Mouse (Mus musculus): Measurements from ENCODE around the gene Gtpbp8.

Gtpbp8 gene

DNA sequence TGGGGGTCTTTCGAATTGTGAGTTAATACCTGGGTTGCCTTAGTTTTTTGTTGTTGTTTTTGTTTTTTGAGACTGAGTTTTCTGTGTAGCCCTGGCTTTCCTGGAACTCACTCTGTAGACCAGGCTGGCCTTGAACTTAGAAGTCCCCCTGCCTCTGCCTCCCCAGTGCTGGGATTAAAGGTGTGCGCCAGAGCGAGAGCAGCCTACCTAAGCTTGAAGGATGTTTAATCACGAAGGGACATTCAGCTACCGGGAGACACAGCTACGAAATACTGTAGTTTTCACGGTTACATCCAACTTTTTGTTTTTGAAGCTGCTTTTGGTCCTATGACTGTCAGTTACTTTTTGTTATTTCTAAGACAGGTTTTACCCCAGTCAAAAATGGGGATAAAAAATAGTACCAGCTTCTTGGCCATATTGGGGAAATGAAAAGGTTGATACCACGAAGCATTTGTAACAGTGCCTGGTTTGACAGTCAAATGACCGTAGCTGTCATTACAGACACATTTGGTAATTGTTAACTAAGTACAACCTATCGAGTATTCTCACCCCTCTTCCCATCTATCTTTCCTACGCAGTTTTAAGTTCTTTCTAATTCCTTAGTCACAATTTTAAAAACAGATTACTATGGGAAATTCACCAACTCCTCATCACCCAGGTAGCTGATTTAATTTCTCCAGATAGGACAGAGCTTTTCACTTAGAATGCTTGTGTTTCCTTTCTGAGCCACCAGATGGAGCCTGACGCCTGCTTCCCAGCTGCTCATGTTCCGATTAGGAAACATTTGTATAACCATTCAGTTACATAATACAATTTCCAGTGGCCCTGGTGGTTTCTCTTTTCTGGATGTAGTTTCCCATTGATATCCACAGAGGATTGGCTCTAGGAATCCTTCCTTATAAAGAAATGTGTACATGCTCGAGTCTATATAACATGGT lies 20.6 kb downstream of the Gtpbp8 start:
- DNase-seq = peak; percentile 63

DNA sequence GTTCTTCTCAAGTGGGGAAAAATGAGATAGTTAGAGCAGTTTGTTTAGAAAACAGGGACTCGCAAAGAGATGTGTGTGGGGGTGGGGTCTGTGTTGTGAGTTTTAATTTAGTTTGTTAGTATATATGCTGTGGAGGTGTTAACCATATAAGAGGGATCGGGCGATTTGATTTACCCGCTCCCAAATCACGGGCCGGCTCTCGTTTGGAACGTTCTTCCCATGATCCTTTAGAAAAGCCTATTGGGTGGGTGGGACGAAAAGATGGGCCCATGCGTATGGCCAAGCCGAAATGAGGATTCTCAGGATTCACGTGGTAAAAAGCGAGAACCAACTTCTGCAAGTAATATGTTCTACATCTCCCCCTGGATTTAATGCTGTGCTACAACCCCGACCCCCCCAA lies 21.3 kb downstream of the Gtpbp8 start:
- DNase-seq = no peak

DNA sequence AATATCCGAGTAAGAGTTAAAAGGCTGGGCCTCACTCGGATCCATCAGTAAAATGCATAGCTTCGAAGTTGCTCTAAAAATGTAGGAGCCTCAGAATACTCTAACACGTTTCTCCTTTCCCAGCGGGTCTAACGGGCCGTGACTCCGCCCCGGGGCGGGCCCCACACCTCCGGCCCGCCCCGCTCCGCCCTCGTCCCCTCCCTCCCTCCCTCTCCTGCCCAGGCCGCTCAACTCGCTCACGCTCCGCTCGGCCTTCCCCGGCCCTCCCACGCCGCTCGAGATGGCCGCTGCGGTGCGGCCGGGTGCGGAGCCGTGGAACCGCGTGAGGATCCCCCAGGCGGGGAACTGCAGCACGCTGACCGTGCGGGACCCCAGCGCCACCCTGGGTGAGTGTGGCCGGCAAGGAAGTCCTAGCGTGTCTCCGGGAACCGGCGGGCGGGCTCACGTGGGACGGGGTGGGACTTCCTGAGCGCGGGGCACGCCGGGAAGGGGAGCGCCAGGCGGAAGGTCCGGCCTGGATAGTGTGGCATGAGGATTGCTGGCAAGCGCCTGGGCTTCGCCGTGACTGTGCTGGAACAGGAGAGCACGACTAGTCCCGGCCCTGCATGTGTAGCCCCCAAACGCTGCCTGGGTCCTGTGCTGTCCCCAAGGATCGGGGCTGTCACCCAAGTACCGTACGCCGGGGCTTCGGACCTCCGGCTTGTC lies 21.9 kb downstream of the Gtpbp8 start, which contains the start of gene Nepro:
Nepro (plus strand) TSS at position 219 of the 705 bp plus-strand sequence.
- peak; percentile 92 for DNase-seq

GRCm38 (mm10) chr16:44722666-44723065 lies 23.5 kb downstream of the Gtpbp8 start:
- no peak for DNase-seq

DNA sequence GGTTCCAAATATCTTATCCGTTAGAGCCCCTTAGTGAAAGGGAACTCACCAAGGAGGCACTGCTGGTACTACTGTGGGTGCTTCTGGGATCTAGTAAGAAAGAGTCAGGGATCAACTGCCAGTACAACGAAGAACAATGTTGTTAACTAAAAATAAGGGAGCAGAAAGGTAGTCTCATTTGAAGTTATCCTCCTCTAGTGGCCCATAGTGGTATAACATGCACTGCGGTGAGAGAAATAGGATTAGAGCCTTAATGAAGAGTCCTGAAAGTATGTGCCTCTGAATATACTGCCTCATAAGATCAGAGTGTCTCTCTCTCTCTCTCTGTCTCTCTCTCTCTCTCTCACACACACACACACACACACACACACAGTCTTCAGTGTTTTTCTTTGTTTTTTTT lies 25.6 kb downstream of the Gtpbp8 start:
- DNase-seq = no peak

DNA sequence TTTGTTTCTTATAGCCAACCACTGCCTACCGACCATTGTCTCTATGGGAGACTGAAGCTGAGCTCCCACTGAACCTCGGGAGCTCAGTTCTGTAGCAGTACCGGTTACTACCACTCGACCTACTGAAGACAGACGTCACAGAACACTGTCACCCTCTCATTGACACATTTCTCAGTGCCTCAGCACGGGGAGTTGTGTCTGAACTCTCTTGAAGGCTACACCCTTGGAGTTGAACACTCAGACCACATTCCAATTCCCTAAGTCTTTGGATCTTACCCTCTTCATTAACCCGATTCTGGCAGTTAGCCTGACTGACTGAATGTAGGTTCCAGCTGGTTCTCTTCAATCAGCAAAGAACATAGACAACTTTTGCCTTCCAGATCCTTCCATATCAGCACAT lies 26.8 kb downstream of the Gtpbp8 start:
- no peak for DNase-seq

- DNase-seq = no peak
These were observed 28.3 kb downstream of the Gtpbp8 start for GRCm38 (mm10) chr16:44717838-44718237.

GRCm38 (mm10) chr16:44717141-44717634 lies 29.0 kb downstream of the Gtpbp8 start:
- no peak for DNase-seq

DNA sequence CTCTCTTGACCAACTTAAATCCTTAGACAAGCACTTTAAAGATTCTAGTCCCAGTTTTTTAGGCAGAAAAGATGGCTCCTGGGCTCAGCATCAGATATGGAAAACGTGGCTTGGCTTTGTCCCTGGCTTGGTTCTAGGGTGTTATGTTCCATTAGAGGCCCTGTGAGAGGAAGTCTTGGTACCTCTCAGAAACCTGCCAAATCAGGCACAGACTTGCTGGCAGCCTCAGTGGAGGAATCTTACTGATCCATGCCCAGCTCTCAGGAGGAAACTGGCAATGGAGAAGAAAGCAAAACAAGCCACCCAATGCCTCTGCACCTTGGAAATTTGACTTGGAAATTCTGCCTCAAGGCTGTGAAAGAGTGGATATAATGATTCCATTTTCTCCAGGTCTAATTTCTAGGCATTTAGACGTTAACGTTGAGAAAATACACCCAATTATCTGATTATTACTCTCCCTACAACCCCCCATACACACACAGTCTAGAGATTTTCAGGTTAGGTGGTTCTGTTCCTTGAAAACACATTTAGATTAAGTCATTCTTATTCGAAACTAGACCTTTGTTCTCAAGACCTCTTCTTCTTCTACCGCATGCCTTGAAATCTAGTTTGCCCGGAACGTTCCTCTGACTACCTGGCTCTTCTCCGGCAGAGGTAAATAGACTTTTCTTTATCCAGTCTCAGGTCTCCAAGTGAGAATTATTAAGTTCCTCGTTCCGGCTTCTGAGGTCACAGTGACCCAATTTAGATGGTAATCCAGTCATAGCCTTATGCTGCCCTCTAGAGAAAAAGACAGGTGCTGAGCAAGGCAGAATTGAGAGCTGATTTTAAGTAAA lies 29.6 kb downstream of the Gtpbp8 start:
- DNase-seq = no peak

- no peak for DNase-seq
These were observed 42.7 kb downstream of the Gtpbp8 start for GRCm38 (mm10) chr16:44703458-44703857.

DNA sequence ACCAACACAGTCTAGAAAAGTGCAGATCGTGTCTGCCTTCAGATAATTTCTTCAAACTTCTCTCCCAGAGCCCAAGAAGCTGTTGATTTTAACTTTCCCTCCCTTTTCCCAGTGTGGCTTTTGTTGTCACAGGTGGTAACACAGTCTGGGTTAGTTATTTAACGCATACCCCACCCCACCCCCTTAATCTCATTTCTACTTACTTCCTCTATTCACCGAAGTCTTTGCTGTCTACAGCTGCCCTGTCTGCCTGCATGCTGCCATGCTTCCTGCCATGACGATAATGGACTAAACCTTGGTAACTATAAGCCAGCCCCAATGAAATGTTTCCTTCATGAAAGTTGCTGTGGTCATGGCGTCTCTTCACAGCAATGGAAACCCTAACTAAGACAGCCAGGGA lies 43.9 kb downstream of the Gtpbp8 start:
- no peak for DNase-seq

DNA sequence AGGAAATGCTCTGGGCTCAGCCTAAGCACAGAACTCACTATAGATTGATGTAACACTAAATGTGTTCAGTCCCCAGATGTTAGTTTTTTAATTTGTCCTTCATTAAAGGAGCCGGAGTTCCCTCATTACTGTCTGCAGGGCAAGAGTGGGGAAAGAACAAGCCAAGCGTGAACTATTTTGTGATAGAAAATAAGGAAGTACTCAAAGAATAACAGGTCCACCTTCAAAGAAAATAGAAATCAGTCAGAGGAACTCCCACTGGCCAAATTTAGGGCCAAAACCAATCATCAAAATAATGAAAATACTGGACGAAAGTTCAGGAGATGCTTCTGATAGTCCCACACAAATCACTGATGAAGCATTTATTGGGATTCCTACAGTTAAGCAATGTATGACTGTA lies 45.0 kb downstream of the Gtpbp8 start:
- DNase-seq = no peak

- no peak for DNase-seq
These were observed 48.5 kb downstream of the Gtpbp8 start for GRCm38 (mm10) chr16:44697473-44698205.

- no peak for DNase-seq
These were observed 50.1 kb downstream of the Gtpbp8 start for GRCm38 (mm10) chr16:44695859-44696620.

GRCm38 (mm10) chr16:44695214-44695858 lies 50.8 kb downstream of the Gtpbp8 start:
- DNase-seq = no peak

GRCm38 (mm10) chr16:44693695-44694094 lies 52.5 kb downstream of the Gtpbp8 start:
- no peak for DNase-seq

DNA sequence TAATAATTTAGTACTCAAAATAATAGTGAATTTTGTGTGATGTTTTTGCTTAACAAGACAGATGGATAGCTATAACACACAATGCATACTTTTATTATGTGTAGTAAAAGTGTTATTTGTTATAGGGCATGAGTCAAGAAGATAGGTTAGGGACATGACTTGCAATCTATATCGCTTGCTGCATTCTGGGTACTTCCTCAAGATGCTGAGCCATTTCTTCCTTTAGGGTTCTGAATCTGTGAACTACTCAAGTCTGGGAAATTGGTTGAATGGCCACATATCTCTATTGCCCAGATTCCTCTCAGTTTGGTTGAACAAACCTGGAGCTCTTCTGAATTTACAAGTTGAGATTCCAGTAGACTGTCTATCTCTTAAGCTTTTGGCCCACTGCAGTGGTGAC lies 53.6 kb downstream of the Gtpbp8 start:
- no peak for DNase-seq

DNA sequence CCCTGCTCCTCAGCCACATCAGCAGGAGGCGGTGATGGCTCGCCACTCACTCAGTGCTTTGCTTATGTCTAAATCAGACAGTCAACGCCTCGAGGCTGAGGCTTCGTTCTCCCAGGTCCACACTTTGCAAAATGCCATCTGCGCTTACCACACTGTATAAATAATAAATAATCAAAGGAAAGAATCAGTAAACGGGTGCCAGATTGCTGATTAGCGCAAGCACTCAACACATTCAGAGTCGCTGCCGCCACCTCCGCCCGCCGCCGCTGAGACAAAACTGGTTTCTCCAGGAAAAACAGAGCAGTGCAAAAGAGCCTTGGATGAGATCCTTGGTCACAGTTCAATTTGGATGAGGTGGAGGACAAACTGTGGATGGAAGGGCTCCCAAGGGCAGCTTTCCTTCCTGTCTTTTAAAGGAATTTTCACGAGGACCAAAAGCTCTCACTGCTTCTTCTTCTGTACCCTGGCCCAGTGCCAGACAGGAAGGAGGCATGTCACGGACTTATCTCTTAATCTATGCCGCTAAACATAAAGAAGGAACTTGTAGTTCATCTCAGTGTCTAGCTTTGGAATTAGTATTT lies 54.5 kb downstream of the Gtpbp8 start:
- DNase-seq = peak; percentile 47

DNA sequence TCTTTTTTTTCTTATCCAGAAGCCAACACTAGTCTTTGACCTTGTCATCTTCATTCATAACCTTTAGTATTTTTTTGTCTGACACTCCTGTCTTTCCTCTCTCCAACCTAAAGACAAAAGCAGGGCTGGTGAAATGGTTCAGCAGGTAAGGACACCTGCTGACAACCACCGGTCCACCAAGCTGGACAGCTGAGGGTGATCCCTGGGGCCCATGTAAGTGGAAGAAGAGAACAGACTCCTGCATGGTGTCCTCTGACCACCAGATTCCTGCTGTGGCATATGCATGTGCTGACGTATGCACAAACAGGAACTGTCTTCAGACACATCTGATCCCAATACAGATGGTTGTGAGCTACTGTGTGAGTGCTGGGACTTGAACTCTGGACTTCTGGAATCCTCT lies 55.1 kb downstream of the Gtpbp8 start:
- DNase-seq = no peak

DNA sequence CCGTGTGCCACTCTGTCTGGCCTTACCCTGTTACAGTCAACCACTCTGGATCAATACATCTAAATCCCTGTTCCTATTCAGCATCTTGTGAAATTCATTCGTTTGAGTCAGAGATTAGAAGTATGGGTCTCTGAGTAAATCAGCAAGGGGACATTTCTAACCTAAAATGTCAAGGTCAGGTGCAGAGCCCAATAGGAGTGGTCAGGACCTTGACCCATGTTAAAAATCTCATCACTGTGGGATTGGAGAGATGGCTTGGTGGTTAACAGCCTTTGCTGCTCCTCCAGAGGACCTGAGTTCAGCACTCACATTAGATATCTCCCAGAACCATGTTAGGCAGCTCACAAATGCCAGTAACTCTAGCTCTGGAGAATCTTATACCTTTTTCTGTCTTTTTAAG lies 55.7 kb downstream of the Gtpbp8 start:
- DNase-seq = no peak

DNA sequence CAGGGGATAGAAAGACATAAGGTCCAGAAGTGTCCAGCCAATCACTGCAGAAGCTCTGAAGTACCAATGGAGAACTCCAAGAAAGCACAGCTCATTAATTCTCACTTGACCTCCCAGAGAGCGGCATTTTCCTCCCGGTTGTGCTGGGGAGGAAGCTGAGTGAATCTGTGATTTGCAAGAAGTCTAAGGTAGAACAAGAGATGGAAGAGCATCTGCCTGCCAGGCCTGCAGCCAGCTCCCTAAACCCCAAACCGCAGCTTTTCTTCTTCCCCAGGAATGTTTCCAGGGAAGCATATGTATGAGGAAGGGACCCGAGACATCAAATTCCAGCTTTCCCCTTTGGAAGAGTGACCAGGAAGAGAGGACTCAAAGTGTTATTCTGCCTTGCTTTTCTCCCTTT lies 57.7 kb downstream of the Gtpbp8 start:
- no peak for DNase-seq

Data from thymus, postnatal 25 days (tissue).